Mouse (Mus musculus) central nervous system, embryonic 11.5 days (tissue): ENCODE measurements around the gene Oxtr. TPM values are rescaled to one million over a fixed set of nuclear protein-coding genes. Genes with fewer than 3 reads are reported as not detected.

Source experiments
- polyA plus RNA-seq: library from polyadenylated mRNA; depleted of rRNA; stranded (reverse); fragments of >200 nt; gene quantifications from 2 replicates; pipeline ENCODE4 v1.2.3, GENCODE M21; 2012; rRNA removed

Gene Oxtr
- polyA plus RNA-seq, result 0.28 and 0.35 TPM in 2 replicates

GRCm38 (mm10) chr6:112489910-112490559 is at the start of gene Oxtr:
Oxtr (minus strand) TSS chr6:112489943.

DNA sequence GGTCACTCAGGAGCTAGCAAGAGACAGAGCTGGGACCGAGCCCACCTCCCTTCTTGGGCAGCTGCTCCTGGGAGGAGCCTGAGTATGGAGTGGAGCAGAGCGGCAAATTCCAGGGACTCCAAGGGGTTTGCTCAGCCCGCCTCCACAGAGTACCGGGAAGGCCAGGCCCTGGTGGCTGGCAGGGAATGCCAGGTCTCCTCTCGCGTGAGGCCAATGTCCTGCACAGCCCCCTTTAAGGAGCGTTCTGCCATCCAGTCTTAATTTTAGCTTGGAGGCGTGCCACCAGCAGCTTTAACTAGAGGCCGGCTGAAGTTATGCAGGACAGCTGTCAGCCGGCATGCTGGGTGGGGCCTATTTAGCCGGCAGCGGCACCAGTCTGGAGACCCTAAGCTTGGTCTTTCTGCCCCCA is 30.4 kb downstream of the Oxtr start, which contains the start of gene Cav3:
Cav3 (plus strand) TSS at position 165 of the 409 bp plus-strand sequence.

Other genes with a start within 250 kb of the Oxtr start
- gene Lmcd1, start 216.2 kb downstream of the Oxtr start, polyA plus RNA-seq, result 1.6 and 4.1 TPM in 2 replicates
- gene Ssu2, start 101.9 kb downstream of the Oxtr start, polyA plus RNA-seq, result 0.36 and 1.1 TPM in 2 replicates
- 1.8 and 3.4 TPM in 2 replicates for gene Cav3, start 30.4 kb downstream of the Oxtr start, polyA plus RNA-seq
- gene Rad18, start 206.7 kb upstream of the Oxtr start, polyA plus RNA-seq, result 15.6 and 17.7 TPM in 2 replicates